Mouse (Mus musculus): ENCODE measurements around the gene Hoxb3.

- TF ChIP-seq CTCF (IDR thresholded peaks at IDR 0.05 in 2 of 3, conservative IDR thresholded peaks at IDR 0.05 in 1 of 3; ENCODE audit: control insufficient read depth in 1 of 3, insufficient read depth in 1 of 3, low read depth in 2 of 3, low read length in 3 of 3, poor library complexity in 1 of 3, severe bottlenecking in 1 of 3), result no peak
- TF ChIP-seq SMC3 (IDR thresholded peaks at IDR 0.05; ENCODE audit: low read depth, low read length), result no peak
- TF ChIP-seq HCFC1 (IDR thresholded peaks at IDR 0.05; ENCODE audit: low read depth, low read length), result no peak
- TF ChIP-seq MAZ (IDR thresholded peaks at IDR 0.05; ENCODE audit: low read depth, low read length), result no peak
- no peak for TF ChIP-seq UBTF (IDR thresholded peaks at IDR 0.05; ENCODE audit: borderline replicate concordance, insufficient read depth, low read depth, low read length)
- TF ChIP-seq EP300 (IDR thresholded peaks at IDR 0.05; ENCODE audit: low read depth in 1 of 2, low read length in 2 of 2), result no peak
- no peak for TF ChIP-seq POLR2A (IDR thresholded peaks at IDR 0.05; ENCODE audit: control insufficient read depth in 1 of 2, insufficient read depth in 1 of 2, low read depth in 1 of 2, low read length in 2 of 2, poor library complexity in 1 of 2)
- TF ChIP-seq TCF12 (IDR thresholded peaks at IDR 0.05; ENCODE audit: low read depth, low read length), result no peak
- no peak for TF ChIP-seq JUND (IDR thresholded peaks at IDR 0.05; ENCODE audit: low read depth, low read length)
- no peak for TF ChIP-seq TAL1 (IDR thresholded peaks at IDR 0.05; ENCODE audit: low read length)
- no peak for TF ChIP-seq MAX (IDR thresholded peaks at IDR 0.05; ENCODE audit: low read length)
- no peak for TF ChIP-seq CHD2 (IDR thresholded peaks at IDR 0.05; ENCODE audit: low read length)
Observed at GRCm38 (mm10) chr11:96310183-96310938, 12.8 kb upstream of the Hoxb3 start.
